27 mouse cellular contexts compared by ENCODE assay signal in the genomic region with DNA sequence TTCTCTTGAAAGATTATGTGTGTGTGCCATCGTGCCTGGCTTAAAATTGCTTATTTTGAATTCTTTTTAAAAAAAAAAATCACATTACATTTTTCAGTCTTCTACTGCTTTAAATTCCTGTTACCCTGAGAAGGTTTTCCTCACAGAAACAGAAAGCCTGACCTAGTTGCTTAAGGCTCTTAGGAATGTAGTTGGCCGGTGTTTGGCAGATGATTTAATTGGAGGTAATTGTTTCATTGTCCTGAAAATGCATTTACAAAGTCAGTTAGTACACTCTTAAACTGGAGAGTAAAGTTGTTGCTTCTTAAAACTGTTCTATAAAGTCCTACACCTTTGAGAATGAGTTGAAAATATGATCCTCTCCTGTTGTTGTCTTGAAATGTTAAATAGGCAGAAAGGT. TPM values are rescaled to one million over a fixed set of nuclear protein-coding genes. Genes with fewer than 3 reads are reported as not detected.
"Had no signal": no experiment of that assay in that cellular context is flagged by ENCODE, and none has a peak within 500 bp of the region (broad histone marks: within the 10 kb centered on the region; RNA-seq: fewer than 3 reads in every experiment).

No protein-coding gene starts in this region.

- H3K27ac ChIP-seq: heart, embryonic 10.5 days; hindbrain, embryonic 10.5 days; hindbrain, embryonic 12.5 days; hindbrain, embryonic 14.5 days; intestine, embryonic 15.5 days; left cerebral cortex, adult 2 months; limb, embryonic 10.5 days; limb, embryonic 12.5 days; liver, embryonic 13.5 days had no signal

- H3K4me3 ChIP-seq: heart, embryonic 10.5 days; heart, embryonic 12.5 days; hindbrain, embryonic 10.5 days; hindbrain, embryonic 12.5 days; intestine, embryonic 15.5 days; left cerebral cortex, adult 2 months; limb, embryonic 10.5 days; limb, embryonic 12.5 days; liver, embryonic 13.5 days had no signal

- H3K4me2 ChIP-seq: heart, embryonic 12.5 days; hindbrain, embryonic 12.5 days; hindbrain, embryonic 14.5 days; intestine, embryonic 15.5 days; limb, embryonic 12.5 days; liver, embryonic 11.5 days; liver, embryonic 13.5 days had no signal

- H3K27me3 ChIP-seq: heart, embryonic 12.5 days; hindbrain, embryonic 12.5 days; intestine, embryonic 15.5 days; limb, embryonic 12.5 days; liver, embryonic 13.5 days had no signal

- ATAC-seq: hindbrain, embryonic 16.5 days; inflammation-experienced regulatory T-cells, adult 6 months; intestine, embryonic 15.5 days; intestine, postnatal 0 days had no signal

- H3K4me1 ChIP-seq: heart, embryonic 10.5 days; heart, embryonic 12.5 days; hindbrain, embryonic 10.5 days; hindbrain, embryonic 12.5 days; intestine, embryonic 15.5 days; limb, embryonic 10.5 days; limb, embryonic 12.5 days; liver, embryonic 13.5 days had no signal

- H3K9me3 ChIP-seq: heart, embryonic 10.5 days; heart, embryonic 12.5 days; hindbrain, embryonic 10.5 days; hindbrain, embryonic 12.5 days; intestine, embryonic 15.5 days; limb, embryonic 10.5 days; limb, embryonic 12.5 days; liver, embryonic 13.5 days had no signal

- DNase-seq: gastrocnemius, postnatal 14 days; heart, adult 18-20 months; heart, postnatal 10 days; heart, postnatal 4 days; kidney, adult 18-20 months; kidney, adult 8-10 months; kidney, postnatal 10 days; kidney, postnatal 25 days; kidney, postnatal 4 days; layer of hippocampus, adult 9-11 months; liver; liver, embryonic 13.5 days had no signal

- H3K9ac ChIP-seq: heart, embryonic 12.5 days; hindbrain, embryonic 12.5 days; hindbrain, embryonic 14.5 days; intestine, embryonic 15.5 days; limb, embryonic 12.5 days; liver, embryonic 13.5 days had no signal

RNA-seq across cellular contexts. Expression of a gene that starts 10.8 kb away (rescaled TPM):
- polyA plus RNA-seq: heart, embryonic 10.5 days; heart, embryonic 12.5 days; heart, embryonic 14.5 days; hindbrain, embryonic 12.5 days; hindbrain, embryonic 14.5 days; hindbrain, embryonic 16.5 days; kidney, embryonic 14.5 days; liver, embryonic 13.5 days had no signal
